Mouse (Mus musculus) spleen, adult 2 months (tissue): Measurements from ENCODE around the gene Plekhm2.

ENCODE experiments used
- CTCF ChIP-seq: fragments of 200-500 bp; IDR thresholded peaks from 2 replicates; pipeline ENCODE4 v1.5.1; 2011; ENCODE audit warnings: mild to moderate bottlenecking, inconsistent platforms; ENCODE audit not compliant: insufficient read depth, insufficient read length, insufficient replicate concordance; ENCODE audit errors: extremely low read depth
- POLR2A ChIP-seq: fragments of 200-500 bp; IDR thresholded peaks from 2 replicates; pipeline ENCODE4 v1.6.1; 2011; ENCODE audit warnings: low read depth, low read length, inconsistent platforms

- TF ChIP-seq CTCF, result no peak
- no peak for TF ChIP-seq POLR2A
These were observed 43.4 kb downstream of the Plekhm2 start for GRCm38 (mm10) chr4:141621297-141621696.
